In the genomic region with DNA sequence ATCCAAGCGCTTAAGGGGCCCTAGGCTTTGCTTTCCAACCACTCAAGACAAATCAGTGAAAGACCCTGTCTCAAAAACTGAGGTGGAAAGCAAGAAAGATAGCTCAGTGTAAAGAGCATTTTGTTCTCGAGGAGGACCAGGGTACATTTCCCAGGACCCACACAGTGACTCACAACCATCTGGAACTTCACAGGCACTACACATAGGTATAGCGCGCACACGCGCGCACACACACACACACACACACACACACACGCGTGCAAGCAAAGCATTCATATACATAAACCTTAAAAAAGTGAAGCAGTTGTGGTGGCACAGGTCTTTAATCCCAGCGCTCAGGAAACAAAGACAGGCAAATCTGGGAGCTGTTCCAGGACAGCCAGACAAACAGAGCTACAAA, we compare ENCODE assay signal across 31 mouse cellular contexts. TPM values are rescaled to one million over a fixed set of nuclear protein-coding genes. Genes with fewer than 3 reads are reported as not detected.
"Had no signal": no experiment of that assay in that cellular context is flagged by ENCODE, and none has a peak within 500 bp of the region (broad histone marks: within the 10 kb centered on the region; RNA-seq: fewer than 3 reads in every experiment).

No protein-coding gene starts in this region.

- H3K9me3 ChIP-seq: hindbrain, embryonic 13.5 days; hindbrain, embryonic 15.5 days; kidney, embryonic 15.5 days; limb, embryonic 13.5 days; limb, embryonic 15.5 days; liver, embryonic 12.5 days had no signal

- H3K4me3 ChIP-seq: hindbrain, embryonic 13.5 days; hindbrain, embryonic 15.5 days; kidney, embryonic 15.5 days; limb, embryonic 13.5 days; limb, embryonic 15.5 days; liver, embryonic 12.5 days had no signal

- ATAC-seq: hindbrain, postnatal 0 days; intestine, embryonic 16.5 days; liver, embryonic 12.5 days had no signal

- H3K4me2 ChIP-seq: heart, embryonic 11.5 days; hindbrain, embryonic 13.5 days; hindbrain, embryonic 15.5 days; kidney, embryonic 15.5 days; limb, embryonic 13.5 days; limb, embryonic 15.5 days; liver, embryonic 12.5 days had no signal

- DNase-seq: gastrocnemius, postnatal 14 days; gastrocnemius, postnatal 36 days; heart, adult 18-20 months; heart, postnatal 10 days; heart, postnatal 36 days; kidney, adult 11 months; kidney, adult 2 months; kidney, adult 9 months; kidney, postnatal 14 days; kidney, postnatal 36 days; layer of hippocampus, adult 9-11 months; layer of hippocampus, postnatal 36 days; left cerebral cortex, postnatal 4 days had no signal

- H3K9ac ChIP-seq: hindbrain, embryonic 13.5 days; hindbrain, embryonic 15.5 days; kidney, embryonic 15.5 days; limb, embryonic 13.5 days; limb, embryonic 15.5 days; liver, embryonic 12.5 days; liver, embryonic 14.5 days had no signal

- H3K27ac ChIP-seq: hindbrain, embryonic 13.5 days; hindbrain, embryonic 15.5 days; hindbrain, postnatal 0 days; kidney, embryonic 15.5 days; kidney, postnatal 0 days; limb, embryonic 13.5 days; limb, embryonic 15.5 days; liver, embryonic 12.5 days; liver, embryonic 14.5 days had no signal

- H3K27me3 ChIP-seq: hindbrain, embryonic 13.5 days; hindbrain, embryonic 15.5 days; kidney, embryonic 15.5 days; limb, embryonic 13.5 days; limb, embryonic 15.5 days; liver, embryonic 12.5 days had no signal

RNA-seq across cellular contexts. Expression of gene Gm44790, which starts 15.1 kb away (rescaled TPM):
- total RNA-seq: gastrocnemius, adult 18-20 months; heart, adult 18-20 months; heart, postnatal 36 days; hematopoietic stem cell, adult 5-6 weeks; hindbrain, postnatal 0 days; left cerebral cortex, postnatal 25 days; left cerebral cortex, postnatal 4 days had no signal
- polyA plus RNA-seq: heart, embryonic 11.5 days; heart, embryonic 14.5 days; hindbrain, embryonic 11.5 days; hindbrain, embryonic 13.5 days; hindbrain, postnatal 0 days; intestine, embryonic 14.5 days; intestine, embryonic 16.5 days; kidney, postnatal 0 days; limb, embryonic 13.5 days; liver, embryonic 12.5 days; liver, embryonic 16.5 days had no signal
